Mouse (Mus musculus): ENCODE results near the gene Stk25.

GRCm38 (mm10) chr1:93635580-93636192, 22.8 kb downstream of the Stk25 start:
- TF ChIP-seq CTCF (conservative IDR thresholded peaks at IDR 0.05; ENCODE audit: low read length), result no peak
- TF ChIP-seq NANOG (IDR thresholded peaks at IDR 0.05; ENCODE audit: borderline replicate concordance, low read length), result no peak
